In genomic region chr14:27292101-27292500, GRCm38 (mm10) we compare ENCODE assay signal across 24 mouse cellular contexts.
A peak's percentile ranks its signal among the peaks of the same experiment; 100 is the strongest.
DNase-seq lines count a peak whose midpoint lies in the region; ATAC-seq lines count a peak whose summit lies in the region.
"Had no signal": no experiment of that assay in that cellular context is flagged by ENCODE, and none has a peak within 500 bp of the region (broad histone marks: within the 10 kb centered on the region; RNA-seq: fewer than 3 reads in every experiment).

No protein-coding gene starts in this region.

- ATAC-seq in intestine, embryonic 15.5 days: 0 out of 2 replicates have a peak, but pooled peaks have one; percentile 42
- peak; percentile 54 for ATAC-seq in intestine, embryonic 16.5 days
- ATAC-seq: forebrain, embryonic 14.5 days had no signal

- H3K9me3 ChIP-seq in intestine, embryonic 15.5 days: no peaks in the 10 kb centered on the region
- H3K9me3 ChIP-seq in intestine, embryonic 16.5 days (ENCODE audit: control insufficient read depth, low read length): no peaks in the 10 kb centered on the region
- H3K9me3 ChIP-seq: embryonic facial prominence, embryonic 13.5 days; embryonic facial prominence, embryonic 15.5 days; forebrain, embryonic 10.5 days; forebrain, embryonic 12.5 days had no signal

- H3K4me3 ChIP-seq in intestine, embryonic 15.5 days (replicated peaks): no peak overlapping the region
- H3K4me3 ChIP-seq in intestine, embryonic 16.5 days (ENCODE audit: low read length): no peak overlapping the region
- H3K4me3 ChIP-seq: embryonic facial prominence, embryonic 13.5 days; embryonic facial prominence, embryonic 15.5 days; erythroblast, embryonic 14.5 days; forebrain, embryonic 10.5 days; forebrain, embryonic 12.5 days had no signal

- no peaks in the 10 kb centered on the region for H3K36me3 ChIP-seq in intestine, embryonic 15.5 days
- no peaks in the 10 kb centered on the region for H3K36me3 ChIP-seq in intestine, embryonic 16.5 days (ENCODE audit: control insufficient read depth, insufficient read depth, low read length)
- H3K36me3 ChIP-seq: embryonic facial prominence, embryonic 13.5 days; embryonic facial prominence, embryonic 15.5 days; forebrain, embryonic 10.5 days; forebrain, embryonic 12.5 days had no signal

- no peak overlapping the region for H3K27ac ChIP-seq in intestine, embryonic 15.5 days
- H3K27ac ChIP-seq in intestine, embryonic 16.5 days (ENCODE audit: low read length): no peak overlapping the region
- H3K27ac ChIP-seq: embryonic facial prominence, embryonic 13.5 days; embryonic facial prominence, embryonic 15.5 days; forebrain, embryonic 10.5 days; forebrain, embryonic 12.5 days had no signal

- WGBS in intestine, embryonic 15.5 days: 73% methylated on average over 6 of the region's 6 CpGs
- 60% methylated on average over 6 of the region's 6 CpGs for WGBS in intestine, embryonic 16.5 days

- no peak overlapping the region for H3K9ac ChIP-seq in intestine, embryonic 15.5 days
- no peak overlapping the region for H3K9ac ChIP-seq in intestine, embryonic 16.5 days (ENCODE audit: low read depth, low read length)
- H3K9ac ChIP-seq: embryonic facial prominence, embryonic 13.5 days; embryonic facial prominence, embryonic 15.5 days; forebrain, embryonic 12.5 days had no signal

- DNase-seq in kidney, adult 18-20 months: peak; percentile 37
- no peak for DNase-seq in kidney, postnatal 14 days
- peak; percentile 57 for DNase-seq in kidney, adult 9 months
- DNase-seq in kidney, postnatal 4 days: no peak
- DNase-seq in gastrocnemius, postnatal 4 days (ENCODE audit: low spot score in 2 of 2): no peak
- no peak for DNase-seq in ovary, adult 18-20 months (ENCODE audit: low spot score)
- DNase-seq: adrenal gland, adult 2 months; adrenal gland, postnatal 10 days; adrenal gland, postnatal 25 days; cerebellum, adult 11 months; cerebellum, adult 18-20 months; cerebellum, adult 8-10 months; cerebellum, adult 9-11 months; cerebellum, postnatal 14 days; cerebellum, postnatal 36 days; embryo, embryonic 11 days had no signal

- H3K4me2 ChIP-seq in intestine, embryonic 15.5 days (replicated peaks): no peak overlapping the region
- no peak overlapping the region for H3K4me2 ChIP-seq in intestine, embryonic 16.5 days (ENCODE audit: low read depth, low read length)
- H3K4me2 ChIP-seq: embryonic facial prominence, embryonic 13.5 days; embryonic facial prominence, embryonic 15.5 days; forebrain, embryonic 12.5 days had no signal

- H3K4me1 ChIP-seq in intestine, embryonic 15.5 days (replicated peaks): peaks cover 2% of the 10 kb centered on the region; the same call in 1 of the 2 replicates
- H3K4me1 ChIP-seq in intestine, embryonic 16.5 days (ENCODE audit: control insufficient read depth, insufficient read depth, low read length): peaks cover 6% of the 10 kb centered on the region; the same call in 1 of the 2 replicates
- H3K4me1 ChIP-seq: embryonic facial prominence, embryonic 13.5 days; embryonic facial prominence, embryonic 15.5 days; forebrain, embryonic 10.5 days; forebrain, embryonic 12.5 days had no signal

- no peaks in the 10 kb centered on the region for H3K27me3 ChIP-seq in intestine, embryonic 15.5 days (replicated peaks)
- H3K27me3 ChIP-seq in intestine, embryonic 16.5 days (replicated peaks; ENCODE audit: control insufficient read depth, insufficient read depth, low read length): no peaks in the 10 kb centered on the region
- H3K27me3 ChIP-seq: embryonic facial prominence, embryonic 13.5 days; embryonic facial prominence, embryonic 15.5 days; forebrain, embryonic 12.5 days had no signal

Comparison
In these comparisons a context has a peak if more than half of its experiments do, and no peak if none do; other contexts are left out.
1. DNase-seq: peak in kidney, adult 18-20 months (single experiment) and kidney, adult 9 months (single experiment); none in kidney, postnatal 14 days (single experiment), kidney, postnatal 4 days (0 of 2), gastrocnemius, postnatal 4 days (0 of 2) and ovary, adult 18-20 months (single experiment).